Mouse (Mus musculus): Measurements from ENCODE around the gene Tulp4. TPM values are rescaled to one million over a fixed set of nuclear protein-coding genes. Genes with fewer than 3 reads are reported as not detected.

Gene Tulp4
- 145 and 159 TPM in 2 replicates for polyA plus RNA-seq (2016; fragmentation: Nextera tagmentation; extraction: Ambion mirVana)

DNA sequence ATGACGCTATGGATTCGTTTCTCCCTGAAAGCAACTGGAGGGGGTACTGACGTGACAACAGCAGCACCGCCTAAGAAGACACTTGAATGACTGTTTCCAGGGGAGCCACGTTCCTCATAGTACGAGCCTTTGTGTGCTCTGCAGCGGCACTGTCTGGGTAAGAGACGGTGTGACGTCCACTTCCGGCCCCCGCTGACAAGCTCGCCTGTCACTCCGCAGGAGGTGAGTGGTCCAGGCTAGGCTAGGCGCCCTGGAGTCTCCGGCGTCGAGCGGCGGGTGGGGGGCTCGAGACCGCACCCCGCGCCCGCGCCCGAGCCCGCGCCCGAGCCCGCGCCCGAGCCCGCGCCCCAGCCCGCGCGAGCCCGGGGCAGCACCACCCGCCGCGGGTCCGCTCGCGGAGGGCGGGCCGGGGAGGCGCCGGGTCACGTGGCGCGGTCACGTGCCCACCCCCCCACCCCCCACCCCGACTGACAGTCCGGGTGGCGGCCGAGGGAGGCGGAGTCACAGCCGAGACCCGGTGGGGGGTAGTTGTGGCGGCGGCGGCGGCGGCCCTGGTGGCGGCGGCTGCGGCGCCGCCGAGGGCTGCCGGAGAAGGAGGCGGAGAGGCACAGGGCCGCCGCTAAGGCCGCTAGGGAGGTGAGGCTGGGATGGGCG is at the start of gene Tulp4:
Gene Tulp4 (plus strand): TSS at position 77 of the 654 bp plus-strand sequence.
- H3K36me3 ChIP-seq, result peaks cover 21% of the 10 kb centered on the region
- WGBS, result under 1% methylated on average over 50 of the region's 76 CpGs

DNA sequence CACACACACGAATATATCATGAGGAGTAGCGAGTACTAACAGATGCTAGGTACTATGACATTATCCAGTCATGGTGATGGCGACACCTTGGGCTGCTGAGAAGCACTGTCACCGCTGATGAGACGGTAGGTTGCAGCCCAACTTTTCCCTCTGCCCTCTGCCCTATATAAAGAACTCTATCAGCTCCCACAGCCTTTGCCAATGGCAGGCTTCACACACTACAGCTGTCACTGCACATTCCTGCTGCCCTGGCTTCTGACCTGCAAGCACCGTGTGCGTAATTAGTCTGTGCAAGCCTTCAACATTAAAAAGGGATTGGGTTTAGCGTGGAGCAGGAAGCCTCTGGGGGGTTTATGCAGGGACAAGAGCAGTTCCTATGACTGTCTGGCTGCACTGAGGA is 43.4 kb upstream of the Tulp4 start:
- Histone ChIP-seq H3K36me3 (peaks cover 26% of the 10 kb centered on the region), H3K4me1 (no peaks in the 10 kb centered on the region), H3K27ac (no peak overlapping the region), H3K9me3 (replicated peaks) (no peaks in the 10 kb centered on the region), H3K27me3 (ENCODE audit: low read depth, poor library complexity, severe bottlenecking) (no peaks in the 10 kb centered on the region), H3K4me3 (no peak overlapping the region)
- 81% methylated on average over 8 of the region's 8 CpGs for WGBS
- no peak for DNase-seq (ENCODE audit: low spot score)

More for the DNA sequence above, at the start of gene Tulp4:
- peak within 1 kb of the TSS; percentile 90 for H3K4me3 ChIP-seq
- DNase-seq (ENCODE audit: low spot score), result peak; percentile 93
- no peaks in the 10 kb centered on the region for H3K9me3 ChIP-seq (replicated peaks)
- H3K27ac ChIP-seq, result peak within 1 kb of the TSS; percentile 97
- H3K4me1 ChIP-seq, result peaks cover 22% of the 10 kb centered on the region
- 0 out of 2 replicates have a peak, but pooled peaks cover 4% of the 10 kb centered on the region for H3K27me3 ChIP-seq (ENCODE audit: low read depth, poor library complexity, severe bottlenecking)

DNA sequence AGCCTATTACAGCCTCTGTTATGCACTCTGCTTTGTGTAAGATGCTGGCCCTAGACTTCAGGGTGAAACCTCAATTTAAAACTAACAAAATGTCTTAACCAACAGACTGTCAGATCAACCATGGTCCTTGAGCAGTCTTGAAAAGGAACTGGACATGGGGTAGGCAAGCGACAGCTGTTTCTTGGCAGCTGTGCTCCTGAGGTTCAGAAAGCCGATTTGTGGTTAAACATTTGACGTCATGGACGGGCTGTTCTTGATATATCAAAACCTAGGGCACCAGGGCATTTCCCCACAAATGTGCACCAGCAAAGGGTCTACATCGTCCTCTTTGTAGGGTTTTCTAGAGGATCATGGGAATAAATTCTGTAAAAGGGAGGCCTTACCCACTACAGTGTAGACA is 42.7 kb upstream of the Tulp4 start:
- 91% methylated on average over 5 of the region's 5 CpGs for WGBS
- H3K9me3 ChIP-seq (replicated peaks), result no peaks in the 10 kb centered on the region
- H3K36me3 ChIP-seq, result peaks cover 26% of the 10 kb centered on the region

DNA sequence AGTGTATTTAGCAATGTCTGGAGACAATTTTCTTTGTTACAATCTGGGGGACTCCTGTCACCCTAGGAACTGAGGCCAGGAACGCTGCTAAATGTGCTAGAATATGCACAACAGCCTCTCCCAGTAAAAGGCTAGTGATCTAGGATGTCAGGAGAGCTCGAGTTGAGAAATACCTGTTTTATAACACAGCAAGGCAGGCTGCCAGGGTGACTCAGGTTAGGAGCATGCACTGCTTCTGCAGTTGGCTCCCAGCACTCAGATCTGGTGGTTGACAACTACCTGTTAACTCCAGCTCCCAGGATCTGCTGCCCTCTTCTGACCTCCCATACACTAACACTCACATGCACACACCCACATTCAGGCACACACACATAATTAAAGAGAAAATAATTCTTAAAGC is 40.2 kb upstream of the Tulp4 start:
- no peaks in the 10 kb centered on the region for H3K4me1 ChIP-seq
- peaks cover 40% of the 10 kb centered on the region for H3K36me3 ChIP-seq
- WGBS, result 88% methylated on average over 2 of the region's 2 CpGs
- H3K27me3 ChIP-seq (ENCODE audit: low read depth, poor library complexity, severe bottlenecking), result no peaks in the 10 kb centered on the region
- no peak overlapping the region for H3K4me3 ChIP-seq
- no peaks in the 10 kb centered on the region for H3K9me3 ChIP-seq (replicated peaks)
- H3K27ac ChIP-seq, result no peak overlapping the region
- DNase-seq (ENCODE audit: low spot score), result no peak

More for the DNA sequence above, 42.7 kb upstream of the Tulp4 start:
- no peak for DNase-seq (ENCODE audit: low spot score)
- no peak overlapping the region for H3K4me3 ChIP-seq
- H3K27ac ChIP-seq, result no peak overlapping the region
- H3K4me1 ChIP-seq, result no peaks in the 10 kb centered on the region
- H3K27me3 ChIP-seq (ENCODE audit: low read depth, poor library complexity, severe bottlenecking), result no peaks in the 10 kb centered on the region

DNA sequence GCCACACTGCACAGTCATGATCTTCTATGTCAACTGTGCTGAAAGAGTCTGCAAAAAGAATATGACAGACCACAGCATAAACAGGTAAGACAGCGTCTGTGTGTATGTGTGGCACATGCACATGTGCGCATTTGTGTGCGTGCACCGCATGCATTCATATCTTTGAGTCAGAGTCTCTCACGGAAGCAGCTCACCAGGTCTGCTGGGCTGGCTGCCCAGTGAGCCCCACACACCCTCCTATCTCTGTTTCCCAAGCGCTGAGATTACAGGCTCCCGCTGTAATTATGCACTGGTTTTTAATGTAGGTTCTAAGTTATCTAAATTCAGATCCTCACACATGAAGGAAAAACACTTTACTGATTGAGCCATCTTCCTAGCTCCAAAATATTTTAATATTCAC is 38.6 kb upstream of the Tulp4 start:
- no peak overlapping the region for H3K4me3 ChIP-seq
- H3K27me3 ChIP-seq (ENCODE audit: low read depth, poor library complexity, severe bottlenecking), result no peaks in the 10 kb centered on the region
- DNase-seq (ENCODE audit: low spot score), result no peak
- 97% methylated on average over 7 of the region's 7 CpGs for WGBS
- no peaks in the 10 kb centered on the region for H3K4me1 ChIP-seq
- no peak overlapping the region for H3K27ac ChIP-seq
- peaks cover 43% of the 10 kb centered on the region for H3K36me3 ChIP-seq
- H3K9me3 ChIP-seq (replicated peaks), result no peaks in the 10 kb centered on the region

DNA sequence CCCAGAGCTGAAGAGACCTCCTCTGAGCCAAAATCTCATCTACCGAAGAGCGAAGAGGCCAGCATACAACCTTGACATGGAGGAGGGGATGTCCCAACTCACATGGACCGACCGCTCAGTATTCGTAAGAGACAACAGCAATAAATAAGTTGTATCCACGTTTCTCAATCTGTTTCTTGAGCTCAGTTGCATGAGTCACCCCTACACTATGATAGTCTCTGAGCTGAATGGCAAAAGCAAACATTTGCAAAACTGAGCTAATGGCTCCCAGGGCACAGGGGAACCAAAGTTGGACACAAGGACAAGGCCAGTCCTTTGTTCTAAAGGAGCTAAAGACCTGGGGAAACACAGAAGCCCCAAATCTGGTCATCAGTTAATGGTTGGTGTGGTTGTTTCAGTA is 36.4 kb upstream of the Tulp4 start:
- Histone ChIP-seq H3K36me3 (peaks cover 51% of the 10 kb centered on the region), H3K4me3 (no peak overlapping the region), H3K27me3 (ENCODE audit: low read depth, poor library complexity, severe bottlenecking) (no peaks in the 10 kb centered on the region), H3K9me3 (replicated peaks) (no peaks in the 10 kb centered on the region), H3K4me1 (no peaks in the 10 kb centered on the region), H3K27ac (no peak overlapping the region)
- 94% methylated on average over 6 of the region's 6 CpGs for WGBS
- no peak for DNase-seq (ENCODE audit: low spot score)

DNA sequence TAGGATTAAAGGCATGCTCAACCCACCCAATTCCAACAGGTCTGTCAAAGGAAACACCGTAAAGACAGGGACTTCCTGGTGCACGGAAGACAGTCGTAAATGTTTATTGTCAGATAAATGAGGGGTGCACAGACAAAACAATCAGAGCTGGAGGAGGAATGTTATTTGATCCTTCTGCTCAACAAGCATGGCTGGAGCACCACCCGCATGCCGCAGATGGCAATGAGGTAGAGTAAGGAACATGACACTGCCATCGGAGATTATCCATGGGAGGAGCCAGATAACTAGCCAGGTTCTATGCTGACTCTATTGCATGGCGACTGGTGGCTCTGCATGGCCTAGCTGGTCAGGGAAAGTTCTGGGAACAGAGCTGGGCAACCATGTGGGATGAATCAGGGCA is 32.8 kb upstream of the Tulp4 start:
- H3K4me1 ChIP-seq, result no peaks in the 10 kb centered on the region
- H3K36me3 ChIP-seq, result peaks cover 29% of the 10 kb centered on the region; the same call in 1 of the 2 replicates
- H3K27ac ChIP-seq, result no peak overlapping the region
- WGBS, result 48% methylated on average over 7 of the region's 7 CpGs
- H3K4me3 ChIP-seq, result no peak overlapping the region
- DNase-seq (ENCODE audit: low spot score), result no peak
- H3K9me3 ChIP-seq (replicated peaks), result no peaks in the 10 kb centered on the region
- H3K27me3 ChIP-seq (ENCODE audit: low read depth, poor library complexity, severe bottlenecking), result 0 out of 2 replicates have a peak, but pooled peaks cover under 1% of the 10 kb centered on the region

DNA sequence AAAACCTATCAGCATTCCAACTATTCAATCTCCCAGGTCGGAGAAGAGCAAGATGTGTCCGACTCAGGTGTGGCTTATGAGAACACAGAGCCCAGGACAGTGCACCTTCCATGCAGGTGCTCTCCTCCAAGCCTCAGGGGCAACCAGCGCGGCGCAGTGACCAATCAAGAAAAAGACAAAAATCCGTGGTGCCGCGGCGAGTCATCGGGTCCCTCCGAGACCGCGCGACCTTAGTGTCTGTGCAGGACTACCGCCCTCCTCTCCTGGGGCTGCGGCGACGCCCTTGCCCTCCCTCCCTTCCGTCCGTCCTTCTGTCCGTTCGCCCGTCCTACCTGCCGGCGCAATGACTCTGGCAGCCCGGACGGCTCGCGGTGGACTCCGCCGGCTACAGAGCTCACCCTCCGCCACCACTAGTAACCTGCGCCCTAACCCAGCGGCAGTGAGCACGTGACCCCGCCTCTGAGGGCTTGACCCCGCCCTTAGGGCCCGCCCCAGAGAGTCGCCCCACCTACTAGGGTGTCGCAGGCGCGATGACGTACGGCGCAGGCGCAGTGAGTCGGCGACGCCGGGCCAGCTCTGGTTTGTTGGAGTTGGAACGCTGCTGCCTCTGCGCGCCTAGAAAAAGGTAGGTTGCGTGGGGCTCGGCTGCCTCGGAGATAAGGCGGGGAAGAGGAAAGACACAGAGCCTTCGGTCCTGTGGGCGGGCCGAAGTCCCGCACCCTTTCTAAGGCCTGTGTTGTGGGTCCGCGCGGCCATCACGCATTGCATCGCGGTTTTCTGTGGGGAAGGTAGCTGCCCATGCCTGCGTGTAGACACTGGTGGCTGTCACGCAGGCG is 26.7 kb upstream of the Tulp4 start, which contains the start of the genes Serac1 and Gtf2h5:
Gene Serac1 (minus strand): TSS at position 455 of the 836 bp plus-strand sequence.
Gene Gtf2h5 (plus strand): TSS at position 500 of the 836 bp plus-strand sequence.
- peak; percentile 98 for DNase-seq (ENCODE audit: low spot score)
- Histone ChIP-seq H3K9me3 (replicated peaks) (no peaks in the 10 kb centered on the region), H3K4me3 (peak within 1 kb of the TSS; percentile 76), H3K27ac (peak within 1 kb of the TSS; percentile 85), H3K27me3 (ENCODE audit: low read depth, poor library complexity, severe bottlenecking) (0 out of 2 replicates have a peak, but pooled peaks cover 5% of the 10 kb centered on the region), H3K36me3 (peaks cover 28% of the 10 kb centered on the region), H3K4me1 (peaks cover 13% of the 10 kb centered on the region; the same call in 1 of the 2 replicates)
- under 1% methylated on average over 69 of the region's 70 CpGs for WGBS

DNA sequence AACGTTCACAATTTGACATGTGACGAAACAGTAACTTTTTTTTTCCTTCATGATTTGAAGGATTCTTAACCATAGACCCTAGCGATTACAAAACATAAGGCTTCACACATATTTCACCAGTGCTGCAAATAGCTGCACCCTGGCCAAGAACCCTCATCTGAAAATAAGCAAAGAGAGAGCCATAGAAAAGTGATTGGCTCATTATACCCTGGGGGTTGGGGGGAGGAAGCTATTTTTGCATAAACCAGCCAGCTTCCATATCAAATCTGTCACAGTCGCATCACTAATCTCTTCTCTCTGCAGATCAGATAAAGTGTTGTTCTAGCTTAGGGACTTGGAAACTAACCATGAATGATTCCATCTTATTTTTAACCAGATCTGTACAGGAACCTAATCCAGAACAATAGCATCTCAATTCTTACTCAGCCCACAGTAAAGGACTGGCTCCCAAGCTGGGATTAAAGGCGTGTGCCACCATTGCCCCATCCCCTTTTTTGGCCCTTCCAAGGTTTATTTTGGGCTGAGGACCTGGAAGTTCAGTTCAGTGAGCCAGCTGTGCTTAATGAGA is 22.8 kb upstream of the Tulp4 start:
- Histone ChIP-seq H3K4me3 (no peak overlapping the region), H3K27ac (no peak overlapping the region), H3K4me1 (peaks cover 13% of the 10 kb centered on the region; the same call in 1 of the 2 replicates), H3K9me3 (replicated peaks) (no peaks in the 10 kb centered on the region), H3K27me3 (ENCODE audit: low read depth, poor library complexity, severe bottlenecking) (0 out of 2 replicates have a peak, but pooled peaks cover 4% of the 10 kb centered on the region), H3K36me3 (peaks cover 62% of the 10 kb centered on the region)
- no peak for DNase-seq (ENCODE audit: low spot score)
- WGBS, result 92% methylated on average over 5 of the region's 5 CpGs

DNA sequence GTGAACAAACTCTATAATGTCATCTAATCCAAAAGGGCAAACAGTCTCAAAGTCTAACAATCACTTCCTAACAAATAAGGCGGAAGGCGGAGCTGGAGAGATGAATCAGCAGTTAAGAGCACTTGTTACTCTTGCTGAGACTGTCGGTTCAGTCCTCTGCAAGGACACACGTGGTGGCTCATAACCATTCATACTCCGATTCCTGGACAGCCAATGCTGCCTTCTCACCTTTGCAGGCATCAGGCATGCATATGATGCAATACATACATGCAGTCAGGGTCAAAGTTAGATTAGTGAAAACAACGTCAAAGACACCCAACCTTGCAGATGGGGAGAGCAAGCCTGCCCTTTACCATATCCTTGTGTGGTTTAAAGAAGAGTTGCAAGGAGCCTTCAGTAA is 14.6 kb upstream of the Tulp4 start:
- 92% methylated on average over 6 of the region's 6 CpGs for WGBS

DNA sequence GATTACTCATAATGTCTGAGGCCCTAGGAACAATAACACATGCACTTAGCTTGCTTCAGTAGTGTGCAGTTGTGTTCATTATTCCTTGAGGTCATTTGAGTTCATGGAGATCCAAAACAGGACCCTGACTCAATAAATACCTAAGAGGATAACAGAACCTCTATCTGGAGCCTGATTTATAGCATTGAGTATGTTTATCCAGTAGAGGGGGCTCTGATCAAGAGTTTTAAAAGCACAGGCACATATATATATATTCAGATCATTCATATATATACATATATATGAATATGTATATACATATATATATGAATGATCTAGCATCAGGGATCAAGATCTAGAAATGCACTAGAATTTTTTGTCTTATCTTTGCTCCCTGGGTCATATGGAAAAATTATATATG is 10.7 kb upstream of the Tulp4 start:
- H3K36me3 ChIP-seq, result peaks cover 12% of the 10 kb centered on the region
- H3K27ac ChIP-seq, result no peak overlapping the region
- H3K27me3 ChIP-seq (ENCODE audit: low read depth, poor library complexity, severe bottlenecking), result no peaks in the 10 kb centered on the region
- DNase-seq (ENCODE audit: low spot score), result no peak
- no peaks in the 10 kb centered on the region for H3K9me3 ChIP-seq (replicated peaks)
- no peak overlapping the region for H3K4me3 ChIP-seq
- no peaks in the 10 kb centered on the region for H3K4me1 ChIP-seq

More for the DNA sequence above, 14.6 kb upstream of the Tulp4 start:
- Histone ChIP-seq H3K27ac (no peak overlapping the region), H3K27me3 (ENCODE audit: low read depth, poor library complexity, severe bottlenecking) (no peaks in the 10 kb centered on the region), H3K36me3 (peaks cover 30% of the 10 kb centered on the region), H3K4me3 (no peak overlapping the region), H3K4me1 (no peaks in the 10 kb centered on the region), H3K9me3 (replicated peaks) (no peaks in the 10 kb centered on the region)
- DNase-seq (ENCODE audit: low spot score), result no peak

DNA sequence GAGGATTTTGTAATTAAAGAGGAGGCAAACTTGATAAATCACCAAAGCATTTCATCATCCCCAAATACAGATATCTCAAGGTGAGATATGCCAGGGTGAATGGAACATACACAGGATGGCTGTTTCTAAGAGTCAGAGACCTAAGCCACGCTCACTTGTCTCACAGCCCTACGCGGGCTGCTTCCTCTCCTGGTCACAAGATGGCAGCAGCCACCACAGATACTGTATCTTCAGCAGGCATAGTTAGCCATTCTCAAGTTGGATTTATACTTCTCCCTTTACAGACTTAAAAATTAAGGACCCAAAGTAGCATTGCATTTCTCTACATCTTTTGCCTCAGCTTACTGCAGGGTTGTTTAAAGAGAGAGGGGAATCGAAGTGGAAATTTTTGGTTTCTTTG is 8.4 kb upstream of the Tulp4 start:
- peak; percentile 65 for DNase-seq (ENCODE audit: low spot score)
- Histone ChIP-seq H3K27me3 (ENCODE audit: low read depth, poor library complexity, severe bottlenecking) (no peaks in the 10 kb centered on the region), H3K4me3 (no peak overlapping the region), H3K36me3 (no peaks in the 10 kb centered on the region), H3K4me1 (no peaks in the 10 kb centered on the region), H3K9me3 (replicated peaks) (no peaks in the 10 kb centered on the region), H3K27ac (no peak overlapping the region)
- 30% methylated on average over 4 of the region's 4 CpGs for WGBS

Data from limb, embryonic 10.5 days (tissue).